26 mouse cellular contexts compared by ENCODE assay signal in the genomic region with DNA sequence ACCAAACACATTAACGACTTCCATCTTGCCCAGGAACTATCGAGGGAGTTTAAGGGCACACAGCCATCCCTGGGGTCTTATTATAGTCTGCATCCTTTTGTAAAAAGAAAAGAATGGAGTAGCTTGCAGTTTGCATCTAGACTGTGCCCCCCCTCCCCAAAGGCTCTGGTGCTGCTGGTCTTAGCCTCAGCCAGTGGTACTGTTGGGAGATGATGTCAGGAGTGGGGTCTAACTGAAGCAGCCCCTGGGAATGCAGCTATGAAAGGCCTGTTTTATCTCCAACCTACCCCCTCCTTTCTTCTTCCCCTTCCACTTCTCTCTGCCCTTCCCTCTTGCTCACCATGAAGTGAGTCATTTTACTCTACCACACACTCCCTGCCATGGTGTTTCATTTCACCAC.
DNase-seq lines count a peak whose midpoint lies in the region; ATAC-seq and TF ChIP-seq lines count a peak whose summit lies in the region.
"Had no signal": no experiment of that assay in that cellular context is flagged by ENCODE, and none has a peak within 500 bp of the region (broad histone marks: within the 10 kb centered on the region; RNA-seq: fewer than 3 reads in every experiment).

No protein-coding gene starts in this region.

- H3K4me2 ChIP-seq in limb, embryonic 12.5 days: no peak overlapping the region
- H3K4me2 ChIP-seq in forebrain, embryonic 16.5 days (ENCODE audit: low read length): no peak overlapping the region
- H3K4me2 ChIP-seq: embryonic facial prominence, embryonic 15.5 days; forebrain, embryonic 12.5 days; forebrain, embryonic 15.5 days; heart, embryonic 13.5 days; hindbrain, embryonic 12.5 days; hindbrain, embryonic 15.5 days had no signal

- in situ Hi-C loops in Patski (cut with MboI; ENCODE audit: low pct_unique_long_range_greater_than_20kb): loop anchor here (10.0 to 25.0 kb wide), 2 partner anchors 212 to 484 kb away; partner anchors contain the start of gene Otor

- H3K27ac ChIP-seq in heart, embryonic 10.5 days: no peak overlapping the region
- H3K27ac ChIP-seq in limb, embryonic 12.5 days: no peak overlapping the region
- no peak overlapping the region for H3K27ac ChIP-seq in forebrain, embryonic 16.5 days (ENCODE audit: low read length)
- H3K27ac ChIP-seq: embryonic facial prominence, embryonic 15.5 days; forebrain, embryonic 12.5 days; forebrain, embryonic 15.5 days; heart, embryonic 13.5 days; hindbrain, embryonic 12.5 days; hindbrain, embryonic 15.5 days had no signal

- no peak overlapping the region for H3K4me3 ChIP-seq in heart, embryonic 10.5 days
- no peak overlapping the region for H3K4me3 ChIP-seq in limb, embryonic 12.5 days (replicated peaks)
- H3K4me3 ChIP-seq in forebrain, embryonic 16.5 days (replicated peaks; ENCODE audit: low read length): no peak overlapping the region
- H3K4me3 ChIP-seq: embryonic facial prominence, embryonic 15.5 days; forebrain, embryonic 12.5 days; forebrain, embryonic 15.5 days; heart, embryonic 13.5 days; hindbrain, embryonic 12.5 days; hindbrain, embryonic 15.5 days had no signal

- H3K4me1 ChIP-seq in heart, embryonic 10.5 days: 0 out of 2 replicates have a peak, but pooled peaks cover 3% of the 10 kb centered on the region
- H3K4me1 ChIP-seq in limb, embryonic 12.5 days (replicated peaks): peaks cover 29% of the 10 kb centered on the region
- 0 out of 2 replicates have a peak, but pooled peaks cover 5% of the 10 kb centered on the region for H3K4me1 ChIP-seq in forebrain, embryonic 16.5 days (replicated peaks; ENCODE audit: control insufficient read depth, insufficient read depth, low read length)
- H3K4me1 ChIP-seq: embryonic facial prominence, embryonic 15.5 days; forebrain, embryonic 12.5 days; forebrain, embryonic 15.5 days; hindbrain, embryonic 12.5 days had no signal

- no peak for TF ChIP-seq CTCF in Patski (IDR thresholded peaks at IDR 0.05)

- H3K27me3 ChIP-seq in heart, embryonic 10.5 days (ENCODE audit: insufficient read depth, poor library complexity, severe bottlenecking): peaks cover 6% of the 10 kb centered on the region; the same call in 1 of the 2 replicates
- no peaks in the 10 kb centered on the region for H3K27me3 ChIP-seq in Patski
- H3K27me3 ChIP-seq in limb, embryonic 12.5 days: no peaks in the 10 kb centered on the region; the same call in 1 of the 2 replicates
- no peaks in the 10 kb centered on the region for H3K27me3 ChIP-seq in forebrain, embryonic 16.5 days (replicated peaks; ENCODE audit: control insufficient read depth, insufficient read depth, low read length)
- H3K27me3 ChIP-seq: CH12.LX; embryonic facial prominence, embryonic 15.5 days; forebrain, embryonic 15.5 days; heart, embryonic 13.5 days; hindbrain, embryonic 12.5 days; hindbrain, embryonic 15.5 days had no signal

- no peaks in the 10 kb centered on the region for H3K36me3 ChIP-seq in heart, embryonic 10.5 days
- no peaks in the 10 kb centered on the region for H3K36me3 ChIP-seq in limb, embryonic 12.5 days
- H3K36me3 ChIP-seq in forebrain, embryonic 16.5 days (ENCODE audit: control insufficient read depth, insufficient read depth): no peaks in the 10 kb centered on the region
- H3K36me3 ChIP-seq: embryonic facial prominence, embryonic 15.5 days; forebrain, embryonic 12.5 days; forebrain, embryonic 15.5 days; G1E; heart, embryonic 13.5 days; hindbrain, embryonic 12.5 days; hindbrain, embryonic 15.5 days had no signal

- no peaks in the 10 kb centered on the region for H3K9me3 ChIP-seq in heart, embryonic 10.5 days
- H3K9me3 ChIP-seq in limb, embryonic 12.5 days: no peaks in the 10 kb centered on the region
- H3K9me3 ChIP-seq in forebrain, embryonic 16.5 days (ENCODE audit: control insufficient read depth, low read length): no peaks in the 10 kb centered on the region
- H3K9me3 ChIP-seq: embryonic facial prominence, embryonic 15.5 days; forebrain, embryonic 12.5 days; forebrain, embryonic 15.5 days; heart, embryonic 13.5 days; hindbrain, embryonic 12.5 days; hindbrain, embryonic 15.5 days had no signal

- 78% methylated on average over 2 of the region's 2 CpGs for WGBS in heart, embryonic 10.5 days
- WGBS in limb, embryonic 12.5 days: 39% methylated on average over 2 of the region's 2 CpGs
- 57% methylated on average over 2 of the region's 2 CpGs for WGBS in forebrain, embryonic 16.5 days

- DNase-seq in heart, embryonic 10.5 days (ENCODE audit: low spot score): peak; percentile 35
- no peak for DNase-seq in heart, postnatal 14 days
- DNase-seq in 3T3-L1 (ENCODE audit: low read depth, low spot score): peak; percentile 39
- DNase-seq in Patski (ENCODE audit: low read depth, low spot score): no peak
- no peak for DNase-seq in layer of hippocampus, postnatal 25 days (ENCODE audit: extremely low spot score in 1 of 2, low spot score in 1 of 2)
- DNase-seq in right cerebral cortex, adult 2 months (ENCODE audit: low spot score in 2 of 2): no peak
- DNase-seq: adrenal gland, adult 2 months; adrenal gland, postnatal 14 days; B cell, adult 2 months; cerebellum, adult 11 months; cerebellum, adult 2 months; cerebellum, adult 9-11 months; cerebellum, postnatal 25 days; gastrocnemius, postnatal 25 days; heart, adult 18-20 months had no signal

- POLR2A ChIA-PET in Patski (lab: Charles Lee): no interaction called here

- intact Hi-C loops in heart, postnatal 14 days (cut with DNase I): no loop called here

- H3K9ac ChIP-seq in limb, embryonic 12.5 days (replicated peaks): no peak overlapping the region
- no peak overlapping the region for H3K9ac ChIP-seq in forebrain, embryonic 16.5 days (replicated peaks; ENCODE audit: low read depth, low read length)
- H3K9ac ChIP-seq: embryonic facial prominence, embryonic 15.5 days; forebrain, embryonic 12.5 days; forebrain, embryonic 15.5 days; heart, embryonic 13.5 days; hindbrain, embryonic 12.5 days; hindbrain, embryonic 15.5 days had no signal

- CTCF ChIA-PET in Patski (lab: Charles Lee): interaction anchor here (1.1 kb wide), 1 partner anchor 34 kb away, joined by 3 read pairs; no protein-coding TSS in a partner anchor

- peak; percentile 70 for ATAC-seq in Patski
- ATAC-seq in limb, embryonic 12.5 days (ENCODE audit: insufficient number of reproducible peaks, insufficient read depth, low FRiP score, low TSS enrichment, low read depth): 0 out of 2 replicates have a peak, but pooled peaks have one; percentile 27
- ATAC-seq in forebrain, embryonic 16.5 days: no peak
- ATAC-seq: forebrain, embryonic 15.5 days; intestine, postnatal 0 days had no signal

Comparison
In these comparisons a context has a peak if more than half of its experiments do, and no peak if none do; other contexts are left out.
1. DNase-seq: peak in heart, embryonic 10.5 days (single experiment) and 3T3-L1 (single experiment); none in heart, postnatal 14 days (0 of 2), Patski (single experiment), layer of hippocampus, postnatal 25 days (0 of 2) and right cerebral cortex, adult 2 months (0 of 2).